Mouse (Mus musculus): ENCODE results near the gene Cab39.
A peak's percentile ranks its signal among the peaks of the same experiment; 100 is the strongest.
"Not testable (repeated sequence)": the region's sequence is repeated elsewhere in the genome, so short reads cannot be mapped to it uniquely, and the experiment has no call there.

Cab39 gene

DNA sequence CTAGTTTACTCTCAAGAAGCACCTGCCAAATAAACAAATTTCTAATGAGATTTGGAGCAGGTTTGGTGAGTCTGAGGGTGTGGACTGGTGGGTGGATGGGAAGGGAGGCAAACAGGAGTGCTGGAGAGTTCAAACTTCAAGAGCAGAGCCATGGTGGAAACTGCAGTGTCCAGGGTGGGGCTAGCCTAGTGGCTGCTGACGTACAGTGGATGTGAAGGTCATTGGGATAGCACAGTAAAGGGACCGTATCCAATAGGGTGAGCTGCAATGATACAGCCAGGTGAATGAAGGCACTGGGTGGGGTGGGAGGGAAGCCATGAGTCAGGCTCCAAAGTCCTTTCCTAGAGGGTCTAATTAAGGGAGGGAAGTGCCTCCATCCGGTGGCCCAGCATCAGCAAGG, 2.7 kb upstream of the Cab39 start:
- no peak for DNase-seq (ENCODE audit: low read depth)

DNA sequence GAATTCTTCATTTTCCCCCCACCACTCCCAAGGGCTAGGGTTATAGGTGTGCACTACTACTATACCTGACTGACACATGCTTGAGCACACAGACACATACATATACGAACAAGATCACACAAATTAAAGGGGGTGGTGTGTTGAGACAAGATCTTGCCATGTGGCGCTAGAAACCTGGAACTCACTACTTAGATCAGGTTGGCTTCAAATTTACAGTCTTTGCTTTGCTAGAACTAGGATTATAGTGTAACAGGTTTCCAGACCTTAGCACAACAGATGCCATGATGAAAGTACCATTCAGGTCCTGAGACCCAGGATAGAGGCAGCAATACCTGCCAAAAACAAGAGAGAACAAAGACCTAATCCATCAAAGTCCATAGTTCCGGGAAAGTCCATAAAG, 1.8 kb upstream of the Cab39 start:
- DNase-seq (ENCODE audit: low read depth), result no peak

DNA sequence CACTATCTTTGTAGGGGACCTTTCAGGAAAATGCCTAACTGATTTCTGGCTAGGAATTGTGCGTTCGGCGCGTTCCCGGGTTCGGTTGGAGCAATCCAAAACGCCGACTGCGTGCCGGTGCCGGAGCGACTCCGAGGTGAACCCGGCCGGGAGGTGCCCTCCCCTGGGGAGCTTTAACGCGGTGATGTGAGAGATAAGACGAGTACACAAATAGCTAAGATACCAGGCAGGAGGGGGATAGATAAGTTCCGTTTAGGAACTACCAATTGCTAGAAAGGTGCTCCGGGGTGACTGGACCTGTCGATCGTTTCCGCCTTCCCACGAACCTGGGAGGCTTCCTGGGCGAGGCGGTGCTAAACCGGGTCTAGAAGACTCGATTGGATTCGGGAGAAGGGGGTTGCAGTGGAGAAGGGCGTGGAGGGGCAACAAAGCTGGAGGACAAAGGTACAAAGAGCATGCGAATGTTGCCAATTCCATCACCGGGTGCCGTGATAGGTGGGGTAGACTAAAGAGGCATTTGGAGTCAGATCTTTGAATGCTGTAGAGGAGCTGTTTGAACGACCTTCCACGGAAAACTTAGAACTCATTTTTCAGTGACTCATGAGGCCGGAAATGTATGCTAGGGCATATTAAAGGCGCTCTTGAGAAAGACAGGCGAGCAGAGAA, 998 bp downstream of the Cab39 start:
- DNase-seq (ENCODE audit: low read depth), result peak; percentile 84

DNA sequence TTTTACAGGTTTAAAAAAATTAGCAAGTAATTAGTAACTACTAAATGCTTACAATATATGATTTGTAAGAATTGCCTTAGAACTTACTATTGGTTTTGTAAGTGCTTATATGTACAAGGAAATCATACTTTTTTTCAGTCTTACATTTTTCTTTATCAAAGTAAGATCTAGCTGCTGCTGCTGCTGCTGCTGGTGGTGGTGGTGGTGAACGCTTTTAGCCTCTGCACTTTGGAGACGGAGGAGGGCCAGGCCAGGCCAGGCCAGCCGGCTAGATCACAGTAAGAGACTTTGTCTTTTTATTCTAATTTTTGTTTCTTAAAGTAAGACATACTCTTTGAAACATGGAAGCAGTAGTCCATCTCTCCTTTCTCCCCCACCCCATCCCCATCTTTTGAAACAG, 2.0 kb downstream of the Cab39 start:
- DNase-seq (ENCODE audit: low read depth), result peak; percentile 44

DNA sequence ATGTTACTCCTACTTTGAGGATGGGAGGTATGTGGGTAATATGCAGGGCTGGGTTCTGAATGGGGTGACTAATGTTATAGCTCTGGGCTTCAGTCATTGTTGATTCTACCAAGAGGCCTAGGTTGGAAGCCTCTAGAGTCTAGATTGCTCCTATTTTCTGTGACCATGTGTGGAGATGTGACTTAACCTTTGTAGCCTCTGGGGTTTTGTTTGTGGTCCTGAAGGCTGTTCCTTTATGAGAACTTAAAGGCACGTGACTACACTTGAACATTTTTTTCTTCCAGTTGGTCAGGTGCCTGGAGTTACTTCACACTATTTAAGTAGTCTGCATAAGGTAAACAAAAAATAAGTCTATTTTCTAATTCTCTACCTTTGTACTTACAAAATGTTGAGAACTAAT, 6.5 kb downstream of the Cab39 start:
- no peak for DNase-seq (ENCODE audit: low read depth)

DNA sequence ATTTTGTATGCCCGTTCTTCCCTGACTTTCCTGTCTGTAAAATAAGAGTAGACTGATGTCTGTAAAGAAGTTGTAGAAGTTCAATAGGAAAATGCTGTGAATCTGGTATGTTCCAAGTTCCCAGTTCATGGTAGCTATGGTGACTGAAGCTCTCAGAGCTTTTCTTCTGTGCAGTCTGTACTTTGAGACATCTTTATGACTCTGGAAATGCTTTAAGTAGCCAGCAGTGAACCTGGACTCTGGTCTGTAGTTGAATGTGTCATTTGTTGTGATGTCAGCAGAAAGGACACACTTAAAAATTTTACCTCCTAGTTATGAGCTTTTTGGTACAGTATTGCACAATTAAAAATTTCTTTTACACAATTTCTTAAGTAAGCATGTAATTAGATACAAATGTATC, 9.3 kb downstream of the Cab39 start:
- no peak for DNase-seq (ENCODE audit: low read depth)

DNA sequence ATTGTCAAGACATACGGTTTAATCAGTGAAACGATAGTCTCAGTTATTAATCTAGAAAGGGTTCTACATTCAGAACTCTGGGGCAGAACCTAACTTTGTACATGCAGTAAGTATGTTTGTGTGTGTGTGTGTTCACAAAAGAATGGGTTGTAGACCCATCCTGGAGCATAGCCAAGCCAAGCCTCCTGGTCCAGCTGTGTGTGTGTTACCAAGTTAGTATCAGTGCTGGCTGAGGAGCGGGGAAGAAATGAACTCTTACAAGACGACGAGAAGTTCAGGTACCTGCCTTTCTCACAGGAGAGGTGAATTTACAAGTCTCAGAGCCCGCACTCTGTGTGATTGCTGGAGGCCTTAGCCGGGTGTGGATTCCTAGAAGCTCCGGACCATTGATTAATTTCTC, 11.3 kb downstream of the Cab39 start:
- no peak for DNase-seq (ENCODE audit: low read depth)

DNA sequence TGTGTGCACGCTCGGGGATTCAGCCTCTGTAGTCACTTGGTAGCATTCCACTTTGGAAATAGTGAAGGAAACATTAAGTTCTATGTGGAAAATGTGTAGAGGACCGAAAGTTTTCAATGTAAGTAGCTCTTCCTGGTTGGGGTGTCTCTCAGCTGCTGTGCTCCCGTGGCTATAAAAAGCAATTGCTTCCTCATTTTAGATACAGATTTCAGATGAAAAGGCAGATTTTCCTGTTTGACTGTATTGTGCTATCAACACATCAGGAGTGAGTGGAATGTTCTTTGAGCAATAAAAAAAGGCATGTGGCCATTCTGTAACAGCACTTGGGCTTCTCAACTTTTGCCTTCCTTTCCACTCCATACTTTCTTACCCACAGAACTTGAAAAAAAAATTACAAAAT, 16.0 kb downstream of the Cab39 start:
- DNase-seq (ENCODE audit: low read depth), result no peak

DNA sequence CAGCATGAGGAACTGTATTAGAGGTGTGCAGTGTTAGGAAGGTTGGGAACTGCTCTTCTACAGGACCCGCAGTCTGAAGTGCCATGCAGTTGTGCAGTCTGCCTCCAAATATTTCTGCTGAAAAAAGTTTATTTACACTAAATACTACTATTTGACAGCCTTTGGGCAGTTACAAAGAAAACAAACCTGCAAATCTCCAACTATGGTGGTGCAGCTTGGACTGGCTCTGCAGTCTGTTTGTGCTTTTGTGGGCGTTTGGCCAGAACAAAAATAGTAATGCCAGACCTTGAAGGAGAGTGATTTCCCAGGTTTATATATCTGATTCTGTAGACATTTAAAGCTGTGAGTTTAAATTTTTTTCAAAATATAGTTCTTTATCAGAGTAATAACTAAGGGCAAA, 17.1 kb downstream of the Cab39 start:
- DNase-seq (ENCODE audit: low read depth), result no peak

DNA sequence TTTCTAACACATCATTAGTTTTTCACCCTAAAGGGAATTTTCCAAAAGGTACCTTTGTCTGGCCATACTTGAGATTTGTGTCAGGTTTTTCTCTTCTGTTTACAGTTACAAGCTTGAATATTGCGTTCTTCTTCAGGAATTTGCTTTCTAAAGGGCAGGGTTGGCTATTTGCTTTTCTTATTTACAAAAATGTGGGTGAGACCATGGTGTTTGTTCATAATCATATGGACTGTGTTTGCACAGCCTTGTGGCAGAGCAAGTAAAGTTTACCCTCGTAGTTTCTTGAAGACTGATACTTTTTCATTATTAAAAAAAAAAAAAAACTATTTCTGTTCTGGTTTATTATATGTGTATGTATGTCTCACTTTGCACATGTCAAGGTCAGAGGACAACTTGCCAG, 17.5 kb downstream of the Cab39 start:
- no peak for DNase-seq (ENCODE audit: low read depth)

DNA sequence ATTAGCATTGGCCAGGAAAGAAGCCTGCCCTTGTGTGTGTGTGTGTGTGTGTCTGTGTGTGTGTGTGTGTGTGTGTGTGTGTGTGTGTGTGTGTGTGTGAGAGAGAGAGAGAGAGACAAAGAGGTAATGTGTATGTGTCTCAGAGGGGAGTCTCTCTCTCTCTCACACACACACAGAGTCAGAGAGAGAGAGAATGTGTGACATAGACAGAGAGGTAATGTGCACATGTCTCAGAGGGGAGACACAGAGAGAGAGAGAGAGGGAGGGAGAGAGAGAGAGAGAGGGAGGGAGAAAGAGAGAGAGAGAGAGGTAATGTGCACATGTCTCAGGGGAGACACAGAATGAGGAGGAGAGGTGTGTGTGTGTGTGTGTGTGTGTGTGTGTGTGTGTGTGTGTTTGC, 21.0 kb downstream of the Cab39 start:
- not testable (repeated sequence) for DNase-seq (ENCODE audit: low read depth)

DNA sequence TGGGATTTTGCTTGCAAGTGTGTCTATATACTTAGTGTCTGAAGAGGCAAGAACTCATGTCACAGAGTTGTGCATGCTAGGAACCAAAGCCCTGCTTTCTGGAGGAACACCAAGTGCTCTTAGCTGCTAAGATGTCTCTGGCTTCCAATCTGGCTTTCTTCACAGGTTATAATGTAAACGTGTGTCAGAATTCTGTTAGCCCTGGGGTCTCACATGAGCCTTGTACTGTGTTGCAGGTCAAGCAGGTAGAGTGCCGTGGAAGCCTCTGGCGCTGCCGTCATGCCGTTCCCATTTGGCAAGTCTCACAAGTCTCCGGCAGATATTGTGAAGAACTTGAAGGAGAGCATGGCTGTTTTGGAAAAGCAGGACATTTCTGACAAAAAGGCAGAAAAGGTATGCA, 24.9 kb downstream of the Cab39 start:
- no peak for DNase-seq (ENCODE audit: low read depth)

DNA sequence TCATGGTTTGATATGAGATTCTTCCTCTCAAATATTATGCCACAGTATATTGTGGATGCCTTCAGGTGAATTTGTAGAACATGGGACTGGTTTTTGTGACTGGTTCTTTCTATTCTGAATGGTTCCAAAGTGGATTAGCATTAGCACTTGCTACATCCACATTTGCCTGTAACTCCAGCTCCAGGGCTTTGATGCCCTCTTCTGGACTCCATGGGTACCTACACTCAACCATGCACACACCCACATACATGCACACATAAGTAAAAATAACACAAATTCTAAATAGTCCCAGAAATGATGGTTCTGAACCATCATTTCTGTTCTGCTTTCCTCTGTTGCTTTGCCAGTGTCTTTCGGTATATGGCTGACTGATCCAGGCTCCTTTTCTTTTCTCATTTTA, 26.5 kb downstream of the Cab39 start:
- no peak for DNase-seq (ENCODE audit: low read depth)

DNA sequence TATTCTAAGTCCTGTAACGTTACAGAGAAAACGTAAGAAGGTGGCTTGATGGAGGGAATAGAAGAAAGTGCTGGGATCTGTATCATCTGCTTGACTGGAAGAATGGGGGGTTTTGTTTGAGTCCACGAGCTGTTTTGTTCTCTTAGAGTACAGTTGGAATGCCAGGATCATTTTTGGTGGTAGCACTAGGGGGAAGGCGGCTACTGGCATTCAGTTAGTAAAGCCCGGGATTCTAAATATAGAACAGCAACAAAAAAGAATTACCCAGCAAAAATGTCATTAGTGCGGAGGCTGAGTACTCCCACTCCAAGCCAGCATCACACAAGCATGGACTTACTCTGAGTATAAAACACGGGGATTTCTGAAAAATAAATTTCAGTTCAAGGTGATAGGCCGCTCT, 29.0 kb downstream of the Cab39 start:
- no peak for DNase-seq (ENCODE audit: low read depth)

DNA sequence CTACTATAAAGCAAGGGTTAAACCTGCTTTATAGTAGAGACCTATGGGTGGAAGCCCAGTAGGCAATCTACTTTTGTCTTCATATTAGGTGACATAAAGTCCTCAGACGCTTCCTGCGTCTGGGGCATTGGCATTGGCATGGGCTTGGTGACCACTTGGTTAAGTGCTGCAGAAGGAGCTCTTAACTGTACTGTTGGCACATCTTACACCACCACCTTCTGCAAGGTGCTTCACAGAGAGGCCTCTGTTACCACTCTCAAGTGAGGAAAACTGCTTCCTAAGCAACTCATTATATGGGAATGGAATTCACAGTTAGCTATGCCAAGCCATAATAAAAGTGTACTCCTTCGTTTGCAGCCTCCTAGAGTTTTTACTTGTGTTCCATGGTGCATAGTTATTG, 31.7 kb downstream of the Cab39 start:
- DNase-seq (ENCODE audit: low read depth), result no peak

DNA sequence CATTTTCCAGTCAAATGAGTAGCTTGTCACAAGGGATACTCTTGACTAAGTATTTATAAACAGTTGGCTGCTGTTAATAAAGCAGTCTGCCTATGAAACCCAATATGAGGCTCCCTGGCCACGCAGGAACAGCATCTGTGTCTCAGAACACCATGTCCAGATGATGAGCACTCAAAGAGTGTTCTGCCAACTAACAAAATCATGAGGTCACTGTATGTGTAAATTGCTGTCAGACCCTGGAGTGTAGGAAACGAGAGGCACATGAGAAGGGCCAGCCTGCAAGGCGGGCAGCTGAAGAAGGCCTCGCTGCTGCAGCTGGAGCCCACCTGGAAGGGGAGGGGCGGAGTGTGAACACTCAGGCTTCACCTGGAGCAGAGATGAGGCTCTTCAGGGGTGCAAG, 33.9 kb downstream of the Cab39 start:
- DNase-seq (ENCODE audit: low read depth), result no peak

DNA sequence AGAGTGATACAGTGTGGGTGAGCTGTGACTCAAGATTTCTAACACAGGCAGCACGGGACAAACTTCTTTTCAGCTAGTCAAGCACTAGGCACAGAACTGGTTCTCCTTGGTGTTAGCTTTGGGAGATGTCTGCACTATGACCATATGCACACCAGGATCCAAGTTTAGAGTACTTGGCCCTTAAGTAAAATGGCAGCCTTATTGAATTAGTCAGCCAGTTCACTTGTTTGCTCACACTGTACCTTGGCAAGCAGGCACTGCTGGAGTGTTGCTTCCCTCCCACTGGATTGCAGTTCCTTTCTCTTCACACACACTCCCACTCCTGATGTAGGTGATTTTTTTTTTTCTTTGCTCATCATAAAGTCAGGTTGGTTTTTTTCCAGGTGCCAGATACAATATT, 35.8 kb downstream of the Cab39 start:
- no peak for DNase-seq (ENCODE audit: low read depth)

DNA sequence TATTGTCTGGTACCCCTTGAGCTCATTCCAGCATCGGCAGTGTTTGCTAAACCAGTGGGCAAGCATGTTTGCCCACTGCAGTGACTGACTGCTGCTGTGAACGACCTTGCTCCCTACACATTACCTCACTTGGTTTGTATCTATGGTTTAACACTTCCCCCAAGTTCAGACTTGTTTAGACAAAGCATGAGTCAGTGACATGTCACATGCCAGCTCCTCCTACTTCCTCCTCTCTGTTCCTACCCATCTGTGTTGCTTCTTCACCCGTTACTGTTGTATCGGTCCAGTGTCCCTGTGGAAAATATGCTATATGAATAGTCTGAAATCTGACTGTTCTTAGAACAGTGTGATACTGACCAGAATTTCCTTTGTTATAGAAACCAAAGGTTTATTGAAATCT, 44.8 kb downstream of the Cab39 start:
- DNase-seq (ENCODE audit: low read depth), result peak; percentile 76

DNA sequence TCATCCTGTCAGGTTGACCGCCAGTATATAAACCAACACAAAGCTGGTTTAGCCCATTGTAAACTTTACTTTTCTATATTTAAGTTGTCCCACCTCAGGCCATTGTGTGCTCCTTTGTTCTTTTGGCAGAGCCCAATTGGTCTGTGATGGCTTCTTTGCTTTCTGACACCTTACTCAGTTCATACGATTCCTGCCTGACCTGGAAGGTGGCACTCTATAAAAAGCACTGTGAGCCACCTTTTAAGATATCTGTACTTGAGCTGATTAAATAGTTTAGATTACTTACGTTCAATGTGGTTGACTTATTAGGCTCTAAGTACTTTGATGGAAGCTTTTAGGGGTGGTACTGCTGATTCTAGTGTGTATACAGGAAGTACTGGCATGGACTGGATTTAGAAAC, 46.1 kb downstream of the Cab39 start:
- no peak for DNase-seq (ENCODE audit: low read depth)

DNA sequence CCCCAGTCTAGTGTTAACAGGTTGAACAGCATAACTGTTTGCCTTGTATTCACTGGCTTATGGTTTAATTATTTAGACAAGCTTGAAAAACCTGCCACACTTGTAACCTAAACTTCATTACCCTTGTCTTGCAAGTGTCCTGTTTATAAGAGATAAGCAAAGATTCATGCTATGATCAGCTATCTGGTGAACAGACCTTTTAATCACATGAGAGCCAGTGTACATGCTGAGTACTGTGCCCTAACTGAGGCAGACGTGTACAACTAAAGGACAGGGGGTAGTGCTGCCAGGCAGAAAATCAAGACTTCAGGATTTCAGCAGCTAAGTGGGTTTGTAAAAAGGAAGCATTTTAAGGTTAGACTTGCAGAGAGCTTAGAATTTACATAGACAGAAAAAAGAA, 46.5 kb downstream of the Cab39 start:
- no peak for DNase-seq (ENCODE audit: low read depth)

DNA sequence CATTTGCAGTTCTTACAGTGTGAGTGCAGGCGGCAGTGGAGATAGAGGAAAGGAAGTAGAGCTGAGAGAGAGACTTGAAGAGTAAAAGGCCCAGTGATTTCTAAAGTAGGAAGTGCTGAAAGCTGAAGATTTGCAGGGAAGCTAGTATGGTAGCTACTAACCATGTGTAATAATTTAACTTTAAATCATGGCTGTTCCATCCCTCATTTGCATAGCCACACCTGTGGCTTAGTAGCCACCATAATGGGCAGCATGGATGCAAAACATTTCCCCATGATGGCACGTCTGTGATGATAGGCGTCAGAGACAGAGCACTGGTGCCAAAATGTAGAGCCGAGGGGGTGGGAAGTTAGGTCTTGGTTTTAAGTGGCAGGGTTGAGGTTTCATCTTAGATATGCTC, 47.2 kb downstream of the Cab39 start:
- DNase-seq (ENCODE audit: low read depth), result no peak

DNA sequence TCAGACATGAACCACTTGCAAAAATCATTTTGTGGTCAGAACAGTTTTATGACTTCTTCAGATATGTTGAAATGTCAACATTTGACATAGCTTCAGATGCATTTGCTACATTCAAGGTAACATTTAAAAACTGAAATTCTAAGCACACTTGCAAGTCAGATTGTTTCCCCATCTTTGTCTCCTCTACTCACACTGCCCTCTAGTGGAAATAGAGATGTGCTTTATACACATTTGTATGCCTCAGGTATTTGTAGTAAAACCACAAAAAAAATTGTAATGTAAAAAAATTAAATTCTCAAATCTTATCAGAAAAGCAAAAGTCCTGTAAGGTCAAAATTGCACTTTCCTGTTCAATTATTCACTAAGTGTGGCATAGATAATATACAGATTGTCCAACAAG, 49.0 kb downstream of the Cab39 start:
- peak; percentile 72 for DNase-seq (ENCODE audit: low read depth)

DNA sequence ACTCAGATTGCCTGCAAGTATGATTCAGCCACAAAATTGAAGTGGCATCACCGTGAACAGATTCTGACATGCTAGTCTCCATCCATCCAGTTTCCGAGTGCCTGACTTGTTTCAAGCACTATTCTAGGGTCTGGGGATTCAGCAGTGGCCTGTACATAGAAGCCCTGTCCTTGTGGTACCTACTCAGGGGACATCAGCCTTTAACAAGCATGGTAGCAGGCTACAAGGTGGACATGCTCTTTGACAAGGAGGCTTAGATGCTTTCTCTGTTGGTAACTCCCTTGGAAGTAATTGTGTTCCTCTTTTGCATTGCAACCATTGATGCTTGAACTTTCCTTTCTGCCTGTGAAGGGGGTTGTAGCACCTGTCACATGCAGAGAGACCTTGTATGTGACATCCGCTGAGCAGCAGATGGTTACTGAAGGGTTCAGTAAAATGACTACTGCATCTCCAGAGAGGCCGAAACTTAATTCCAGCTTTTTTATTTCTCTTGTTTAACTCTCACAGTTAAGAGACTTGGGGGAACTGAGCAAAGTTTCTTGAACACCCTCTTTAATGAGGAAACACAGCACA, 50.1 kb downstream of the Cab39 start:
- DNase-seq (ENCODE audit: low read depth), result no peak

DNA sequence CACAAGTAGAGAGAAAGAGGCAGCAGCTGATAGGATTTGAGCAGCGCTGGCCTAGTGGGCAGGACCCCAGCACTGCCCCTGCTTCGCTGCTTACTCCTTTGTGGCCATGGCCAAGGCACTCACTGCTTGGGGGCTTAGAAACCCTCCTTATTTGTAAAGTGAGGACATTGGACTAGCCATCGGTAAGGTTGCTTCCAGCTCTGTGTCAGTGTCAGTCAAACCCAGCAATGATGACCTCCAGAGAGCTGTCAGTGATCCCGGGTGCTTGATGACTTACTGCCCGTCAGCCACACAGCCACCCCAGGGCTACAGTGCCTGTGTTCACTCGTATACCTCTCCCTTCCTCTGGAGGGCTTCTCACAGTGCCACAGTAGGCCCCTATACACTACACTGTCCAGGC, 51.7 kb downstream of the Cab39 start:
- DNase-seq (ENCODE audit: low read depth), result no peak

DNA sequence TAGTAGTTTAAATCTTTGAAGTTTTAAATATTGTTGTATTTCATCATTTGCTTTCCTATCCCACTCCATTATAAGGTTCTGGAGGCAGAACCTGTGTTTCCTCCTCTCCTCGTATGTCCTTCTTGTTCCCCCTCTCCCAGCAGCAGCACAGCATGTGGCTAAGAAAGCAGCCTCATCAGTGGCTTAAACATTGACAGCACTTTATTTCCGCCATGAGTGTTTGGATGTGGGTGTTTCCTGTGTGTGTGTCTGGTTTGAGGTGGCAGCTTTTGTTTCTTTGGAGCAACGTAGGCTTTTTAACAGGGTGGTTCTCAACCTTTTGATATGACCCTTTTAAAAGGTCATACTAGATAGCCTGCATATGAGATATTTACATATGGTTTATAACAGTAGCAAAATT, 52.2 kb downstream of the Cab39 start:
- peak; percentile 43 for DNase-seq (ENCODE audit: low read depth)
